Mouse (Mus musculus): ENCODE data around the gene Plekha7.

Gene Plekha7

DNA sequence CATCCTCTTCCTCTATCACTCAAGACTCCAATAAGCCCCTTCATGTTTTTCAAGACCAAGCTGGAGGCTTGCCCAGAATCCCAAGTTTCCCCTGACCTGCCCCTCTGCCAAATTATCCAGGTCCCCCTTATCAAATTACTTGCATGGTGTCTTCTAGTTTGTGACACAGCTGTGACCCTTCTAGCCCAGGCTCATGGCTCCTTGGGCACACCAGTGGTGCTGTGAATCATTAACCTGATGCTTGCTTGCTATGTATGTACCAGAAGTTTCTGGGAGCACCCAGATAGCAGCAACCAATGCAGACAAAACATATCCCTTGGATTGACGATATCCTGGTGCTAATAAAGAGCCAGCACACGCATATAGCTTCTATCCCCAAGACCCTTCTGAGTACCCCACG is 19.2 kb downstream of the Plekha7 start:
- no peak for DNase-seq (ENCODE audit: low spot score)

DNA sequence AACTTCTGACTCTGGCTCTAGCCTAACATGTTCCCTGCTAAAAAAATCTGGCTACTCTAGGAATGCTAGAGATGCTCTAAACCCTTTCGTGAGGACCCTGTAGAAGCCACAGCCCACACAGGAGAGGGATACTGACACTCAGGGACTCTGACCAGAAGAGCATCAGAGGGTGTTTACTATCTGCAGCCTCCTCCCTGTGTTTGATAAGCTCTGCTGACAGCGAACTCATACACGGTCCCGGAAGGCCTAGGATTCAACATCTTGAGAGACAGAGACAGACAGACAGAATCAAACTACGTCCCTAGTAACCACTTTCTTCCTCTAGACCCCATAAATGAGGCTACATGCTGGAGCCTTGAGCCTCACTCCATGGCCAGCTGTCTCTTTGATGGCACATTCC is 20.2 kb downstream of the Plekha7 start:
- DNase-seq (ENCODE audit: low spot score), result no peak

DNA sequence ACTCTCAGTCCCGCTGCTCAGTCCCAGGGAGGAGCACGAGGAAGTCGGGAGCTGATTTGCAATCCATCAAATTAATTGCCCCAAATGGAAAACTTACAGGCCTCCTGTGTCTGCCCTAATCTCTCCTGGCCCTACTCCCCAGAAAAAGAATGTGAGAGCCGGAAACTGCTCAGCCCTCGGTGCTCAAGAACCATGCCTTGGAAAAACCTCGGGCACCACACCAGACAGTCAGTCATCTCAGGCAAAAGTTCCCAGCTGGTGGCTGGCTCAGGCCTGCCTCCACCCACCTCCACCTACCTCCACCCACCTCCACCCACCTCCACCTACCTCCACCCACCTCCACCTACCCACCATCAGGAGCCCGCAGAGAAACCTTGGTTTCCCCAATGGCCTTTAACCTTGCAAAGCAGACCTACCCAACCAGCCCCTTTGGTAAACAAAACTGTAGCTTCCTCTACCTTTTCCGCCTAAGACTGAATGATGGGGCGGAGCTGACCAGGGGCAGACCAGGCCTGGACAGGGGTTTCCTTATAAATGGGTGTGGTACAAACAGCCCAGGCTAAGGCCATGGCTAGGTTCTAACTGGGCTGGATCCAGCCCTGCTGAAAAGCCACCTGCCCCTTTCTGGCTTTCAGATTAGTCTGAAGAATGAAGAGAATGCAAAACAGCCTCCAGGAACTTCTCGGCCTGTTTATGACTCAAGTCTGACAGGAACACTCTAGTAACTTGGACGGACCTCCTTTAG is 21.4 kb downstream of the Plekha7 start:
- no peak for DNase-seq (ENCODE audit: low spot score)

DNA sequence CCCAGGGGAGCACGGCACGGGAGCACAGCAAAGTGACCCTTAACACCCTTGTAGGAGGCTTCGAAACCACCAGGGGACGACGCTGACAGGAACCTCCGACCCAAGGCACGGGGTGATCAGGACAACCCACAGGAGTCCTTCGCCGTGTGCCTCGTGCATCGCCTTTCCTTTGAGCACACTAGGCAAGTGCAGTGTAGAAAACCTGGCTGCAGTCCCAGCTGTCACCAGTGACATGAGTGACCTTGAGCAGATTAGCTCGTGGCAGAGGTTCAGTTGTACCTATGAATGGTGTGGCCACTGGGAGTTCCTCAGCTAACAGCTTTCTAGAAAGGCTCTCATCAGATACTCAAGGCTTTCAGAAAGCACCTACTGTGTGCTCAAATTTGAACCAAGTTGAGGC is 22.0 kb downstream of the Plekha7 start:
- no peak for DNase-seq (ENCODE audit: low spot score)

DNA sequence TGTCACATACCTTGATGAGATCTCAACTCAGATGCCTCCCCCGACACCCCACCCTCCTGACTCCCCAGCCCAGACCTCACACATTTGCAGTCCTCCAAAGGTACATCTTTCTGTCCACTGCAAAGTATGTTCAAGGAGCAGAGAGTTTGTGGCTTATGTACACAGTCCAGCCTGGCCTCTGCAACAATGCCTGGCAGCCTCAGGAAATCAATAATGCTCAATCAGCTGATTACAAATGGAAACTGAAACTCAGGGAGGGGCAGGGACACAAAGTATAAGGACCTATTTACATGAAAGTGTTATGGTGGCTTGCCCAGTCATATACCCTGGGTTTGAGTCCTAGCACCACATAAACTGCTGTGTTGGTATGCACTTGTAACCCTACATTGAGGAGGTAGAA is 23.0 kb downstream of the Plekha7 start:
- DNase-seq (ENCODE audit: low spot score), result no peak

DNA sequence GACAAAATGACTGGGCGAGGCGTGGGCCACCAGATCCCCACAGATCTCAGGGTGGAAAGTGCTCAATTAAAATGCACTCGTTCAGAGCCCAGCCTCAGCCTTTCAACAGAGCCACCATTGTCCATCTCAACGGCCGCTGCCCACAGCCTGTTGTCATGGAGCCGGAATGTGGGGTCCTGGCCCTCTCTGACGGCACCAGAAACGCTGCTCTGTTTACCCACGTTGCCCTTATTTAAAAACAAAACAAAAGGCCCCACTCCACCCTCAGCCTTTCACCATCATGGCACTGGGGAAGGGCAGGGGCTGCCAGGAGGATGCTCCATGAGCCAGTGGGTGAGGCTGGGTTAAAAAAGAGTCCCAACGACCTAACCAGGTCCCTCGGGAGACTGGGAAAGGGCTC is 25.4 kb downstream of the Plekha7 start:
- DNase-seq (ENCODE audit: low spot score), result no peak

DNA sequence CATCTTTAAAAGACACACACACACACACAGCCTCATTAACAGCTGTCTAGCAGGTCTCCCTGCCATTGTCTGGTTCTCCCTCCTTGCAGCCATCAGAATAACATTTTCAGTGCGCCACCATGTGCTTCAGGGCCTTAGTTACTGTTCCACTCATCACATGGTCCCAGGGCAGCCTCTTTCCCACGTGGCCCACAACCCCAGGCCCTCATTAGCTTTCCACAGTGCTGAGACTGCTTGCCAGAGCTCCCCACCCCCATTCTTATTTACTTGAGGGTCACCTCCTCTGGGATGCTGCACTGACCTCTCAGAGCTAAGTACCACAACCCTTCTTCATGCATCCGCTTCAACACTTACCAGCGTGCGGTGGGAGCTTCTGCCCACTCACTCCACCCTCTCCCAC is 28.1 kb downstream of the Plekha7 start:
- DNase-seq (ENCODE audit: low spot score), result no peak

DNA sequence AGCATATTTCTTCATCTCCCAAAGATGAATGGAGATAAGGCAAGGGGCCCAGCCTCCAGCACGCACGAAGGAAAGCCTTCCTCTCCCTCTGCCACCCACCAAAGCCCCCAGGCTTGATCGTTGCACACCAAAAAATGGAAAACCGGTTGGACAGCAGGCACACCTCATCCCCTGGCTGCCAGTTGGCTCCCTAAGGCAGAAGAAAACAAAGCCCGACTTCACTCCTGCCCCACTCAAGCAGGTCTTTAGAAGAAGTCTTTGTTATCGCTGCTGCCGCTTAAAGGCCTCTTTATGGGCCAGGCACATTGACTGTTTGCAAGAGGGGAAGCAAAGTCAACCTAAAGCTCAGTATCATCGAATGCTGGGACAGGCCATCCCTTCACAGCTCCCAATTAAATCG is 29.9 kb downstream of the Plekha7 start:
- no peak for DNase-seq (ENCODE audit: low spot score)

DNA sequence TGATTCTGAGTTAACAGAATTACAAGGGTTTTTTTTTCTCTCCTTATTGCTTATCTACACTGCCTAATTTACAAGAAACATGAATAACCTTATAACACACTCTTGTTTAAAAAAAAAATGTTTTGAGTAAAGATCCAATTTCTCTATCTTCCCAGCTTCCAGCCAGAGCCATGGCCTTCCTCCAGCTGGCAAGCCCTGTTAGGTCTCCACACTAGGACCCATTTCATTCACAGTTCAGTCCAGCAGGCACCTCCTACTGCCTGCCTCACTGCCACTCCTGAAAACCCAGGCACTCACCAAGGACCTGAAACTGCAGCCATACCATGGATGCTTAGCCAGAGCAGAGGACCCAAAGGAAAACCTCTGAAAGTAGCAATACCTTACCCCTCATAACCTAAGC is 31.9 kb downstream of the Plekha7 start:
- DNase-seq (ENCODE audit: low spot score), result no peak

DNA sequence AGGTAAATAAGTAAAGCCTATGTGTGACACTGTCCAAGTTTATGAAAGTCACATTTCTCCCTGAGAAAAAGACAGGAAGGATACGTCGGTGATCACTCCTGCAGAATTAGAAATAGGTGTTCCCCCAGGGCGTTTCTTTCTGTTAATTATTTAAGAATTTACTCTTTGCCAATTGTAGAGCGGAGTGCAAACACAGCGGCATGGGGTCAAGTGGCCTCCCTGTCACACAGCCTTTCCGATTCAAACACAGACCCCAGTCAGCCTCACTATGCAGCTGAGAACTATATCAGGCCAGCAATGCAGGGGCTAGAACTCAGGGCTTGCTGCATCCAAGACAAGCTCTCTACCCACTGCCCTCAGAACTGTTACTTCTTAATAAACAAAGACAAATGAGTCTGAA is 35.1 kb downstream of the Plekha7 start:
- DNase-seq (ENCODE audit: low spot score), result no peak

DNA sequence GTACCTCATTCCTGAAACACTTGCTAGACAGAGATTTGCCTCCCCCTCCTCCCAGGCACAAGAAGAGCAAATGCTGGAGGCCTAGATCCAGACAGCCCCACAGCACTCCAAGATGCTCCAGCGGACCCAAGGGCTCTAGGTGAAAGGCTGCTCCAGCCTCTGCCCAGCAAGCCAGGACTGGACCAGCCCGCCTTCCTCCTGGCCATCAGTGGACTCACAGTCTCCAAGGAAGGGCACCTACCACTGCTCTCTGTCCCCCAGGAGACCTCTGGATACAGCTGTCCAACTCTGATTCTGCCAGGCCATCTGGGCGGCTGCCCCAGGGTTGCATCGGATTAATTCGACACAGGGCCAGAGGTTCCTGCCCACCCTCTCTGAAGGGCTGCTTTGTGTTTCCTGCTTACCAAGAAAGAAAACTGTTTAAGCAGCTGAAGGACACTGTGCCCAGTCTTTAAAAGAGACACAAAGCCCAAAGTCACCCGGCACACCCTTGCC is 38.6 kb downstream of the Plekha7 start:
- no peak for DNase-seq (ENCODE audit: low spot score)

DNA sequence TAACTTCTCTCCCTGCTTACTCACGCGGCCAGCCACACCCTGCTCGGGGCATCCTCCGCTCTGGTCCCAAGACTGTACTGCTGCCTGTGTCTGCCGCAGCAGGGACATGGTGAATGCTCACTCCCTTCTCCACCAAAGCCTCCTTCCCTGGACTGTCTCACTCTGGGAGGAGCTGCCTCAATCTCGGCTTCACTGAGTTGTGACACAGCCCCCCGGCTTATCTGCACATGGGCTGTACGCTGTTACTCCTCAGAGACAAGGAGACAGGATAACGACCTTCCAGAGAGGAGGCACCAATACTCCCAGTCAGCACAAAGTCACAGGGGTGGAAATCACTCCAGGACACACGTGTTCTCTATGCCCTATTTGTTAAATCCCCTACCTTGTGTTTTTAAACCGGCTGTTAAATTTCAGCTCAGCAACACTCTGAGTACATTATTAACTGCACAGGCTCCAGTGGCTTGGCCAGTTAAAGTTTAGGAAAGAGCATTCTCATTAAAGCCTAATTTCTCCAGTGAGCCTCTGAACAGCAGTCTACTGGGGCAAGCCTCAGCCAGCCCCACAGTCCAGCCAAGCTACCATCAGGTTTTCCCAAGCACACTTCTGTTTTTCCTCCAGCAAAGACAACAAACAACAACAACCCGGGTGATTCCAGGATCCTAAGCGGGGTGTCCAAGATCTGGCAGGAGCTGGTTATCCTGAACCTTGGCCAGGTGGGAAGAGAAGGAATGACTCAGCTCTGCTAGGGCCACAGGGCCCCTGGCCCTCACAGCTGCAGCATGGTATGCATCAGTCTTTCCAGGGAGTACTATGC is 39.9 kb downstream of the Plekha7 start:
- DNase-seq (ENCODE audit: low spot score), result no peak

DNA sequence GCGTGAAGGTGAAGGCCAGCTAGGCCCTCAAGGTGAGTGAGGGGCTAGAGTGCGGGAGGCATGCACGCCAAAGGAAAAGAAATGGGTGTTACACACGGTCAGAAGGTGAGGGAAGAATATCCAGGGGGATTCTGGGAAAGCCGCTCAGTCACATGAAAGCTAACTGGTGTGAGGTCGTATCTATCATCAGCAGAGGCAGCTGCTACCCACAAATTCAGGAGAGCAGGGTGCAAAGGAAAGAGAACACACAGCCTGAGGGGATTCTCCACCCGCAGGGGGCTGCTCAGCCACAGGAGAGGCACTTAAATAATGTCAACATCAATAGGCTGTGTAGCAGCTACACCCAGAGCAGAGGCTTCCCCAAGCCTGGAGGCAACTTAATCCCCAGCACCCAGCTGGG is 44.9 kb downstream of the Plekha7 start:
- no peak for DNase-seq (ENCODE audit: low spot score)

DNA sequence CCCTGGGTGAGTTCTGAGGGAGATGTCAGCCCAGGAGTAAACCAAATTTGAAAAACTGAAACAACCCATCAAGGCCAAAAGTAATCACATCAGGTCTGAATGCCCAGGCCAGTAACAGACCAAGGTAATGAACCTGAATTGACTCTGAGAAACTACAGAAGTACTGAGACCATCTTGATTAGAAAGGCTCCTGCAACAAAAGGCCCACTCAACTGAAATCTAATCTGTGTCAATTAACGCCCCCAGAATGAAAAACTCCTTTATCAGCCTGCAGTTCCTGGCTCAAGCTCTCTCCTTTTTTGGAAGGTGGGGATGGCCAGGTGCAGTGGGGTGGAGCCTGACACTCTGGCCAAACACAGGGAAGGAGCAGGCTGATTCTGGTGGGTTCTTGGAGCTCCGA is 45.7 kb downstream of the Plekha7 start:
- DNase-seq (ENCODE audit: low spot score), result no peak

DNA sequence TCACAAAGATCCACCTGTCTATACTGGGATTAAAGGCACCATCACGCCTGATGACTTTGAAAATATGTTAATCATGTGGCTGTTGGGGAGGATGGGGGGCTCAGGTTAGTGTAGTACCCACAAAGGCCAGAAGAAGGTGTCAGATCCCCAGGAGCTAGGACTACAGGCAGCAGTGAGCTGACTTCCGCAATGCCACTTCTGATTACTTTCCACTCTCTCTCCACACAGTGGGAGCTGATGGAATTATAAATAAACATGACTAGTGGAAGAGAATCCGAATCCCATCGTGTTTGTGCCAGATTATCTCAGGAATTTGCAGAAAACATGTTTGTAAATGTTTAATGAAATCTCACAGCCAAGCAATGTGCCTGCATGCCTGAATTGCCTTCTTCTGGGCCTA is 46.1 kb downstream of the Plekha7 start:
- no peak for DNase-seq (ENCODE audit: low spot score)

DNA sequence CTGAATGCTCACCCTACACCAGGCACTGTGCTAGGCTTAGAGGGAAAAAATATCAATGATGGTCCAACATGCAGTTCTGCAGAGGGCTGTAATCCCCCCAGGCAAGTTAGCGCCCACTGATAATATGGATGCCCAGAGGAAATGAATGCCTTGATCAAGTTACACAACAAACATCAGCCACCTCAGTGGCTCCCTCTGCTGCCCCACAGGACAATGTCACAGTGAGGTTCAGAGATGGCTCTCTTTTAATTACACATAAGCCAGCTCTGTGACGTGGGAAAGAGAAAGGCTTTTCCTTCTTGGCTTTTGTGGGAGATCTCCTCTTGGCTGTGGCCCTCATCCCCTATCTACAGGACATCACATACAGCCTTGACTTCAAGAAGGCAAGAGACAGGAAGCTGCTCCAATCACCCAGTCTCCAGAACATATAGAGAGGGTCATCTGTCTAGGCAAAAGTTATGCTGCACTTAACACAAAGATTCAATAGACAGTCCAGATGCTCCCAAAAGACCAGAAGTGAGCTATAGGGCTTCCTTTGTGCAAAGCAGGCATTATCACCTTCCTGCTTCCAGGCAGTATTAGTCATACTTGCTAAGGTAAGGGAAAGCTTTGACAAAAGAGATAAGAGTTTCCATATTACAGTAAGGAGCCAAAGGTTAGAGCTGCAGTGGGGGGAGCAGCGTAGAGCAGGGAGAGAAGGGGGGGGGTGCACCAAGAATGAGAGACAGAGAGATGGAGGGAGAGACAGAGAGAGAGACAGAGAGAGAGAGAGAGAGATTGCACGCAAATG is 47.2 kb downstream of the Plekha7 start:
- DNase-seq (ENCODE audit: low spot score), result no peak

DNA sequence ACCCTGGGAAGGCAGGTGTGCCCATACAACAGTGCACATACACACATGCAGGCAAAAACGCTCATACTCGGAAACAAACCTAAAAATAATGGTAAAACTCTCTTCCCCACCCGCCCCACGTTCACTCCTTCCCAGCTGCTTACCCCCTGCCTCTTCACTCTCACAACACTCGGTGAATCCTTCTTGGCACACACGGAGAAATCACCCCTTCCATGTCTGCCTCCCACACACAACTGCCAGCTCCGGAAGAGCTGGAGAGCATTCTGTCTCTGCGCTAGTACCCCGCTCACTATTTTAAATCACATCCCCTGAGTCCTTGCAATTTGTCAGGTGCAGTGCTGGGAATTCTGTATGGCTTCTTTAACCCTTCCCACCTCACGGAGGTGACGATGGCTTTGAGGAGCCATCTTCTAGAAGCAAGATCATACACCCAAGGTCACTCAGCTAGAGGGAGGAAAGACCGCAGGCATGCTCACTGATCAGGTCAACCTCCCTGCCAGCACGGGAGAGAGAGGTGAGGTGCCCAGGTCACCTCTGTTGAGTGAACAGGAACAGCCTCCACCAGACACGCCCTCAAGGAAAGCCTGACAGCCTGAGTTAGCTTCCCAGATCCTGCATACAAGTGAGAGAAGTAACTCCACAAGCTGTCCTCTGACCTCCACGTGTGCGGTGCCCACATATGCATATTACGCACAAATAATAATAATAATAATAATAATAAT is 49.6 kb downstream of the Plekha7 start:
- no peak for DNase-seq (ENCODE audit: low spot score)

DNA sequence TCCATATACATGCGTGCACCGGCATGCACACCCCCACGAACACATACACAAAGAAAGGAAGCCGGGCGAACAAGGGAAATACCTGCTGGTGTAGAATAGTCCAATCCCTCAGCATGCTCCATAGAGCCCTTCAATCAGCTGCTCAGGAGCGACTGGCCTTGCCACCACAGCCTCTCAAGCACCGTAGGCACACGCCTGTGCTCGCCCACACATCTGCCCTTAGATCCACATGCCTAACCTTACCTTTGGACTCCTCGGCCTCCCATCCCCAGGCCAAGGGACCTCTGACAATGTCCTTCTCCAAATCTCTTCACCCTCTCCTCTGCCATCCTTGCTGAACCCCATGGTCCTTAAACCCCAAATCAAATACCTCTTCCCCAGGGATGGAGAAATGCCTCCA is 50.2 kb downstream of the Plekha7 start:
- no peak for DNase-seq (ENCODE audit: low spot score)

DNA sequence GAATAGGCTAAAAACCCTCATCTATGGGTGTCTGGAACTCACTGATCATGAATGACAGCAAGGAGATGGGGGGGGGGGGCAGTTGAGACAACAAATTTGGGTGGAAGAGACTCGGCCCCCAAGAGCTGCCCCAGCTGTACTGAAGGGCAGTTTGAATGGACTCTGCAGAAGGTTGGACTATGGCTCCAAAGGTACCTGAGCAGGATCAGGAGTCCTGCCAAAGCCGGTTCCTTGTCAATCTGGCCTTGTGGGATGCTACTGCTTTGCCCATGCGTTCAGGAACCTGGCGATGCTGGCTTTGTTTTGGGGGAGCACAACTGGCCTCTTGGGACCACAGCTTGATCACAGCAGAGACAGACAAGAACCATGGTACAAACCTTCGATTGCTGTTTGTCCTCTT is 52.5 kb downstream of the Plekha7 start:
- DNase-seq (ENCODE audit: low spot score), result no peak

DNA sequence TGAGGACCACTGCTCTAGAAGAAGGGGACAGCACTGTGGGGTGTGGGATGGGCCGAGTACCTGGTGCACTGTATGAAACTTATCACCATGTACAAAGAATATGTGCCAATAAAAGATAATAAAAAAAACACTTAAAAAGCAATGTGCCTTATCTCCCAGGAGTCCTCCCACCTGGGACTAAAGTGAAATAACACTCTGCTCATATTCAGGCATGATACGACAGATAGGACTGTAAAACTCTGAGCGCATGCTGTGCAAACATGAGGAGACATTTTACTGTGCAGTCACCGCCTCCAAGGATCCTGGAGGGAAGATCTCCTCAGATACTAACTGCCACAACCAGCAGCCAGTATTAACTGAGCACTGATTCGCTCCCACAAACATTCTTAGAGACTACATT is 53.5 kb downstream of the Plekha7 start:
- no peak for DNase-seq (ENCODE audit: low spot score)

DNA sequence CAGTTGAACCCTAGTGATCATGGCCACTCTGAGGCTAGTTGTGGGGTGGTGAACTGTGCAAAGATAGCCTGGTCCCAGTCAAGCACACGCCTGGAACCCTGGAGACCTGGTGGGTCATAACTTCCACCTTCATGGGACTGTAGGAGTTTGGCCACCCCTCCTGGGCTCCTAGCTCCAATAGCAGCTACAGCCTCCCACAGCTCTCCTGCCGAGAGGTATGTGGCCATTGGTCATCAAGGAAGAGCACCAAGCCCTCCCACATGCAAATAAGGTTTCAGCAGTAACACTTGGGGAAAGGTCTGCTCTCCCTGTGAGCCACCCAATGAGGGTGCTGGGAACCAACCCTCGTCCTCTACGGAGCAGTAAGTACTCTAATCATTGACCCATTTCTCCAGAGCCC is 55.7 kb downstream of the Plekha7 start:
- DNase-seq (ENCODE audit: low spot score), result no peak

DNA sequence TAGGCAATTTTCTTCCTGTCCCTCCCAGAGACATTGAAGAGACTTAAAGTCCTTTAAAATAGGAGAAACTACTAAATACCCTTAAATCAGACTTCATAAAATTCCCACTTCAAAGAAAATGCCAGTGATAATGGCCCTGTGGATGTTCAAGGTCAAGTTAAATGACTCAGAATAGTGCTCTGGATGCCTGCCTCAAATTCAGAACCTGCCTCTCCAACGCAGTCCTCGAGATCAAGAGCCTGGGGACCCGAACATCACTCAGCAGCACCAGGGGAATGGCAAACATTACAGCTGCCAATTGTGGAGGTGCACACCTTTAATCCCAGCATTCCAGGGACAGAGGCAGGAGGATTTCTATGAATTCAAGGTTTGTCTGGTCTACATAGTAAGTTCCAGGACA is 56.7 kb downstream of the Plekha7 start:
- DNase-seq (ENCODE audit: low spot score), result no peak

All from layer of hippocampus, adult 9-10 months (tissue).